Mouse (Mus musculus) lung, postnatal 0 days (tissue): ENCODE measurements around the gene Ttc39a. TPM values are rescaled to one million over a fixed set of nuclear protein-coding genes. Genes with fewer than 3 reads are reported as not detected.
A peak's percentile ranks its signal among the peaks of the same experiment; 100 is the strongest.

ENCODE experiments used
- ATAC-seq: fragments of 200-750 bp; cut with Nextera tagmentation; 2 replicates; pipeline ENCODE4 v1.8.0; 2017; ENCODE audit warnings: moderate library complexity
- DNase-seq: peaks from one replicate; pipeline ENCODE4 v3.0.0-alpha.2; 2016; ENCODE audit warnings: low spot score
- H3K27ac ChIP-seq: fragments of 300-500 bp; sonication (generic); 2 replicates; pipeline ENCODE4 v1.5.1; 2014; ENCODE audit warnings: antibody characterized with exemption, mild to moderate bottlenecking, low read length, mixed read lengths
- H3K27me3 ChIP-seq: fragments of 300-500 bp; sonication (generic); replicated peaks from 2 replicates; pipeline ENCODE4 v1.6.1; 2014; ENCODE audit warnings: low read length, mixed read lengths; ENCODE audit not compliant: insufficient read depth
- H3K36me3 ChIP-seq: fragments of 300-500 bp; sonication (generic); 2 replicates; pipeline ENCODE4 v1.6.1; 2014; ENCODE audit warnings: low read length, mixed read lengths; ENCODE audit not compliant: insufficient read depth
- H3K4me1 ChIP-seq: fragments of 300-500 bp; sonication (generic); 2 replicates; pipeline ENCODE4 v1.6.1; 2014; ENCODE audit warnings: antibody characterized with exemption, low read depth, low read length, mixed read lengths; ENCODE audit not compliant: insufficient read depth
- H3K4me2 ChIP-seq: fragments of 300-500 bp; sonication (generic); replicated peaks from 2 replicates; pipeline ENCODE4 v1.6.1; 2014; ENCODE audit warnings: low read depth, mild to moderate bottlenecking, low read length, moderate library complexity, mixed read lengths
- H3K4me3 ChIP-seq: fragments of 300-500 bp; sonication (generic); 2 replicates; pipeline ENCODE4 v1.5.1; 2014; ENCODE audit warnings: low read depth, low read length
- H3K9ac ChIP-seq: fragments of 300-500 bp; sonication (generic); replicated peaks from 2 replicates; pipeline ENCODE4 v1.6.1; 2014; ENCODE audit warnings: low read depth, mild to moderate bottlenecking
- H3K9me3 ChIP-seq: fragments of 300-500 bp; sonication (generic); 2 replicates; pipeline ENCODE4 v1.6.1; 2016; ENCODE audit warnings: low read length, mixed read lengths
- CTCF ChIP-seq: IDR thresholded peaks from 2 replicates; pipeline ENCODE4 v1.5.1; 2016; ENCODE audit warnings: antibody characterized with exemption, mild to moderate bottlenecking
- EP300 ChIP-seq: IDR thresholded peaks from 2 replicates; pipeline ENCODE4 v1.6.1; 2016; ENCODE audit warnings: antibody characterized with exemption, mild to moderate bottlenecking, control low read depth
- WGBS: fragments of 180-500 bp; shearing (Covaris S2); extraction: QIAGEN DNeasy Blood & Tissue Kit; methylation state at CpG from one replicate; pipeline ENCODE4 v1.1.7; 2014; 5-methylcytosine and 5-hydroxymethylcytosine counted together
- polyA plus RNA-seq: library from polyadenylated mRNA; unstranded; fragments of >200 nt; fragmentation: Nextera tagmentation; extraction: Ambion mirVana; gene quantifications from 2 replicates; pipeline ENCODE4 v1.2.1, GENCODE M21; 2015

Ttc39a gene
- polyA plus RNA-seq, 1 experiment from 2014 or later: 9.3 TPM

DNA sequence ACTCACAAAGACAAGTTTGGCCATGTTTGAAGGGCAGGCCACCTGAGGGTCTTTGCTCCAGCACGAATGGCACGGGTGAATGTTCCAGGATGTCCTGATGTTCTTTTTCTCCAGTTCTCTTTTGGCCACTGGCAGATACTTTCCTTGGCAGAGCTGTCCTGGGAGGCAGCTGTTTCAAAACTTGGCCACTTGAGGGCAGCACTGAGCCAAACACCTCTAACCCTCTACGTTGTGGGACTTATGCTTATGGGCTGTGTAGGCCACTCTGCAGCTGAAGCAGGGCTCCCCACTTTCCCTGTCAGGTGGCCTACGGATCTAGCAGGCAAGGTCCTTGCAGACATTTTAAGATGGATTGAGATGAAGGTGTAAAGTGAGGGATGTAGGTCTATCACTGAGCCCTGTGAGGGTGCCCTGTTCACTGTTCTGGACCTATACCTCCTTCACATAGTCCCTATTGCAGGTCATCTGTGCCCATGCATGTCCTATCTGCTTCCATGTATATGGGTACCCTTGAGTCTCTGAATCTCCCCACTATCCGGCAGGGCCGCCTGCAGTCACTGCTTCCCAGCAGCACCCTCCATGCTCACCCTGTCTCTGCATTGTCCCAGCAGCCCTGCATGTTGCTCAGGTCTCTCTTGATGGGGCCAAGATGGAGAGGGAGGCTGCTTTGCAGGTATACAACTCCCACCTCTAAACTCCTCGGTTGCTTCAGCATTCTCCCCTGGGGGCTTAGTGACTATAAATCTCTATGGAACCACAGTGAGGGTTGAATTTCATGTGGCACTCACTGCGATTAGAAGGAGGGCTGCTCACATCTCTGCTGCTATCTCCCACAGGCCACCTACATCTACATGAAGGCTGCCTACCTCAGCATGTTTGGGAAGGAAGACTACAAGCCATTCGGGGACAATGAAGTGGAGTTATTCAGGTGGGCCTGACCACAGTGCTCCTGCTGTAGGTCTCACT lies 31.8 kb downstream of the Ttc39a start:
- H3K4me2 ChIP-seq: no peak overlapping the region
- no peak overlapping the region for H3K27ac ChIP-seq
- no peaks in the 10 kb centered on the region for H3K36me3 ChIP-seq
- no peak overlapping the region for H3K9ac ChIP-seq
- no peaks in the 10 kb centered on the region for H3K4me1 ChIP-seq
- ATAC-seq: peak; percentile 64
- DNase-seq: peak; percentile 82
- H3K4me3 ChIP-seq: no peak overlapping the region
- no peaks in the 10 kb centered on the region for H3K9me3 ChIP-seq
- WGBS: 53% methylated on average over 9 of the region's 9 CpGs
- H3K27me3 ChIP-seq: no peaks in the 10 kb centered on the region
- TF ChIP-seq CTCF: peak; percentile 91
- TF ChIP-seq EP300: no peak

DNA sequence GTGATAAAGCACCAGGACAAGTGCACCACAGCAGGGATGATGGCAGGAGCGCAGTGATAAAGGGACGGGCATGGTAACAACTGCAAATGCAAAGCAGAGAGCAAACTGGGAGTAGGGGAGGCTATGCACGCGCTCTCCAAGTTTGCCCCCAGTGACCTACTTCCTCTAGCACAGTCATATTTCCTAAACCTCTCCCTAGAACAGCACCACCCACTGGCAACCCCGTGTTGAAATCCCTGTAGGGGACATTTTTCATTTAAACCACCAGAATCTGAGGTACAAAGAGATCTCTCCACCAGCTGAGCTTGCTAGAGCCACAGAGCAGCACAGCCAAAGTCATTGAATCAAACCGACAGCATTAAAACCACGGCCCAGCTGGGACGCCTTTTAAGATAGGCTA lies 32.7 kb downstream of the Ttc39a start:
- H3K36me3 ChIP-seq: no peaks in the 10 kb centered on the region
- H3K9me3 ChIP-seq: no peaks in the 10 kb centered on the region
- H3K27me3 ChIP-seq: no peaks in the 10 kb centered on the region
- H3K27ac ChIP-seq: no peak overlapping the region
- no peak for ATAC-seq
- 79% methylated on average over 8 of the region's 8 CpGs for WGBS
- no peak overlapping the region for H3K9ac ChIP-seq
- H3K4me1 ChIP-seq: no peaks in the 10 kb centered on the region
- TF ChIP-seq CTCF: peak; percentile 28; the same call in 1 of the 2 replicates
- no peak for TF ChIP-seq EP300
- DNase-seq: peak; percentile 33
- no peak overlapping the region for H3K4me3 ChIP-seq
- no peak overlapping the region for H3K4me2 ChIP-seq

- no peak overlapping the region for H3K27ac ChIP-seq
These were observed 33.4 kb downstream of the Ttc39a start for GRCm38 (mm10) chr4:109439825-109440248.

DNA sequence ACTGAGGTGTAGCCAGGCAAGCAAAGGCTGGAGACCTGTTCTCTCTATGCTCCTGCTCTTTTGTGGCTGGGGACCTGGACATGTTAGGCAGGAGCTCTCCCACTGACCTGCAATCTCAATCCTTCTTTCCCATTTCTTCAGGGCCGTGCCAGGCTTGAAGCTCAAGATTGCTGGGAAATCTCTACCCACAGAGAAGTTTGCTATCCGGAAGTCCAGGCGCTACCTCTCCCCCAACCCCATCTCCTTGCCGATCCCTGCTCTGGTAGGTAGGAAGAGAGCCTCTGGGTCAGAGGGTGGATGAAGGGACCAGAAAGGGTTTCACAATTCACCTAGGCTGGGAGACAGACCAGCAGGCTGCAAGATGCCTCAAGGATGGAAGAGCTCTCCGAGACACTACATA lies 34.0 kb downstream of the Ttc39a start:
- DNase-seq: no peak
- Histone ChIP-seq H3K9me3 (no peaks in the 10 kb centered on the region), H3K27me3 (no peaks in the 10 kb centered on the region), H3K4me2 (no peak overlapping the region), H3K9ac (no peak overlapping the region), H3K36me3 (no peaks in the 10 kb centered on the region), H3K27ac (no peak overlapping the region), H3K4me1 (no peaks in the 10 kb centered on the region), H3K4me3 (no peak overlapping the region)
- WGBS: 93% methylated on average over 5 of the region's 5 CpGs
- no peak for ATAC-seq
- TF ChIP-seq EP300: no peak
- TF ChIP-seq CTCF: no peak

More at GRCm38 (mm10) chr4:109439825-109440248, 33.4 kb downstream of the Ttc39a start:
- Histone ChIP-seq H3K36me3 (no peaks in the 10 kb centered on the region), H3K4me2 (no peak overlapping the region), H3K9ac (no peak overlapping the region), H3K9me3 (no peaks in the 10 kb centered on the region), H3K4me1 (no peaks in the 10 kb centered on the region), H3K27me3 (no peaks in the 10 kb centered on the region), H3K4me3 (no peak overlapping the region)
- ATAC-seq (peak; percentile 18; the same call in 1 of the 2 replicates), DNase-seq (no peak)
- no peak for TF ChIP-seq EP300
- no peak for TF ChIP-seq CTCF
- 64% methylated on average over 3 of the region's 3 CpGs for WGBS

DNA sequence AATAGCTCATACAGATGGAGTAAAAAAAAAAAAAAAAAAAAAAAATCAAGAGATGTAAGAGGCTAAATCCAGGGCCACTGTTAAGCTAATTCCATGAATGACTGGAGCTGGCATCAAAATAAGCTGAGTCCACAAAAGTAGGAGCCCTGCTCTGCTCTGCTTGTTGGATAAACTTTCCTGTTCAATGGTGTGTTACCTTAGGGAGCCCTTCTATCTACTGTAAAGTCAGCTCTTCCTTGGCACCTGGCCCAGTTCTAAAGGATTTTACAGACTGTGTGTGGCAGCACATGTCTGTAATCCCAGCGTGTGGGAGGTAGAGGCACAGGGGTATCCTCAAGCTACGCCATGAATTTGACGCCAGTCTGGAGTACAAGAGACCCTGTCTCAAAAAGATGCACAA lies 34.6 kb downstream of the Ttc39a start:
- H3K9me3 ChIP-seq: no peaks in the 10 kb centered on the region
- H3K27ac ChIP-seq: no peak overlapping the region
- no peaks in the 10 kb centered on the region for H3K4me1 ChIP-seq
- no peak overlapping the region for H3K4me2 ChIP-seq
- WGBS: 94% methylated on average over 3 of the region's 3 CpGs
- no peak for TF ChIP-seq EP300
- no peak for TF ChIP-seq CTCF
- no peaks in the 10 kb centered on the region for H3K27me3 ChIP-seq
- ATAC-seq: no peak
- no peak overlapping the region for H3K9ac ChIP-seq
- H3K4me3 ChIP-seq: no peak overlapping the region
- no peak for DNase-seq
- H3K36me3 ChIP-seq: no peaks in the 10 kb centered on the region

- ATAC-seq: no peak
- WGBS: 79% methylated on average over 7 of the region's 7 CpGs
These were observed 35.7 kb downstream of the Ttc39a start for GRCm38 (mm10) chr4:109442126-109442525.

More at GRCm38 (mm10) chr4:109442126-109442525, 35.7 kb downstream of the Ttc39a start:
- Histone ChIP-seq H3K36me3 (no peaks in the 10 kb centered on the region), H3K9ac (no peak overlapping the region), H3K9me3 (no peaks in the 10 kb centered on the region), H3K27ac (no peak overlapping the region), H3K4me1 (no peaks in the 10 kb centered on the region), H3K4me3 (no peak overlapping the region), H3K27me3 (no peaks in the 10 kb centered on the region), H3K4me2 (no peak overlapping the region)
- TF ChIP-seq CTCF (no peak), EP300 (no peak)
- no peak for DNase-seq
